Mouse (Mus musculus) forebrain, embryonic 14.5 days (tissue): ENCODE results near the gene Ccdc167. TPM values are rescaled to one million over a fixed set of nuclear protein-coding genes. Genes with fewer than 3 reads are reported as not detected.
A peak's percentile ranks its signal among the peaks of the same experiment; 100 is the strongest.

Source experiments
- ATAC-seq: fragments of 200-750 bp; cut with Nextera tagmentation; 2 replicates; pipeline ENCODE4 v1.8.0; 2017; ENCODE audit warnings: mild to moderate bottlenecking, moderate library complexity
- DNase-seq: peaks from one replicate; pipeline ENCODE4 v3.0.0-alpha.2; 2015; ENCODE audit warnings: low spot score
- H3K27ac ChIP-seq: fragments of 300-500 bp; sonication (generic); 2 replicates; pipeline ENCODE4 v1.5.1; 2014; ENCODE audit warnings: low read depth, mild to moderate bottlenecking, control low read depth, low read length, moderate library complexity
- H3K27me3 ChIP-seq: fragments of 300-500 bp; sonication (generic); replicated peaks from 2 replicates; pipeline ENCODE4 v1.6.1; 2014; ENCODE audit warnings: low read length, control low read depth, mixed read lengths; ENCODE audit not compliant: control insufficient read depth, insufficient read depth
- H3K36me3 ChIP-seq: fragments of 300-500 bp; sonication (generic); 2 replicates; pipeline ENCODE4 v1.6.1; 2014; ENCODE audit warnings: low read length, control low read depth; ENCODE audit not compliant: control insufficient read depth, insufficient read depth
- H3K4me1 ChIP-seq: fragments of 300-500 bp; sonication (generic); 2 replicates; pipeline ENCODE4 v1.6.1; 2014; ENCODE audit warnings: antibody characterized with exemption, low read length, control low read depth; ENCODE audit not compliant: control insufficient read depth, insufficient read depth
- H3K4me2 ChIP-seq: fragments of 300-500 bp; sonication (generic); 2 replicates; pipeline ENCODE4 v1.6.1; 2014; ENCODE audit warnings: mild to moderate bottlenecking, control low read depth, low read length
- H3K4me3 ChIP-seq: fragments of 300-500 bp; sonication (generic); 2 replicates; pipeline ENCODE4 v1.5.1; 2014; ENCODE audit warnings: low read depth, low read length, control low read depth
- H3K9ac ChIP-seq: fragments of 300-500 bp; sonication (generic); 2 replicates; pipeline ENCODE4 v1.6.1; 2014; ENCODE audit warnings: mild to moderate bottlenecking, low read length, control low read depth, moderate library complexity
- H3K9me3 ChIP-seq: fragments of 300-500 bp; sonication (generic); replicated peaks from 2 replicates; pipeline ENCODE4 v1.6.1; 2016; ENCODE audit warnings: low read length, control low read depth, mixed read lengths; ENCODE audit not compliant: control insufficient read depth
- WGBS: fragments of 180-500 bp; shearing (Covaris S2); extraction: QIAGEN DNeasy Blood & Tissue Kit; methylation state at CpG from one replicate; pipeline ENCODE4 v1.1.7; 2014; 5-methylcytosine and 5-hydroxymethylcytosine counted together
- polyA plus RNA-seq: library from polyadenylated mRNA; unstranded; fragments of >200 nt; fragmentation: Nextera tagmentation; extraction: Ambion mirVana; gene quantifications from 2 replicates; pipeline ENCODE4 v1.2.1, GENCODE M21; 2014

Ccdc167 gene
- polyA plus RNA-seq, 1 experiment from 2014 or later, result 12.8 TPM

DNA sequence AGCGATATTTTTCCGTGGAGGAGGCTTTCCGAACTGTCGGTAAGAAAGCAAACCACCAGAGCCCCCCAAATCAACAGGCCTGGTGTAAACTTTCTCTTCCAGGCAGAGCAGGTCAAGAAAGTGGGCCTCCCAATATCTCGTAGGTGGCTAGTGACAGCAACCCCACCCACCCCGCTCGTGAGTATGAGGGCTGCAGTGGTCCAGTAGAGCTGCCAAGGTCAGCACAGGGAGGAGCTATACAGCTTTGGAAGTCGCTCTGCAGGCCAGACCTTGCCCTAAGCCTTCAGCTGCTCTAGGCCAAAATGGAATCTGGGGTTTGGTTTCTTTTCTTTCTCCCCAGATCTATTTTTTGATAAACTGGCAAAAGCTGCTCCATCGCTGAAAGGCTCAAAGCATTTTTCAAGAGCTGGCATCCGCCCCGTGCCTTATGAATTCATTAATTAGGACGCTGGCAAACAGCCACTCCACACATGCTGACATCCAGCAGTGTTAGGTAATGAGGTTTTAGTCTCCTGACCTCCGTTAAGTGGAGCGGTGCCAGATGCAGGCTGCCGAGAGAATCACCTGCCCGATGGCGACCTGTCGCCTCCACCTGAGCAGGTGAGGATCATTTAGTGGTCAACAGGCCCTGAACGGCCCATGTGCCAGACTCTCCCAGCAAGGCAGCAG lies 5.6 kb downstream of the Ccdc167 start:
- WGBS, result 36% methylated on average over 19 of the region's 19 CpGs
- ATAC-seq (peak; percentile 30), DNase-seq (peak; percentile 88)
- Histone ChIP-seq H3K36me3 (no peaks in the 10 kb centered on the region), H3K9me3 (no peaks in the 10 kb centered on the region), H3K9ac (peak overlapping the region; percentile 33), H3K4me2 (peak overlapping the region; percentile 10; the same call in 1 of the 2 replicates), H3K27ac (peak overlapping the region; percentile 88), H3K4me1 (peaks cover 73% of the 10 kb centered on the region), H3K27me3 (no peaks in the 10 kb centered on the region), H3K4me3 (no peak overlapping the region)

- Histone ChIP-seq H3K36me3 (no peaks in the 10 kb centered on the region), H3K27me3 (no peaks in the 10 kb centered on the region), H3K4me1 (peaks cover 67% of the 10 kb centered on the region), H3K4me2 (peak overlapping the region; percentile 10; the same call in 1 of the 2 replicates), H3K4me3 (no peak overlapping the region), H3K9ac (peak overlapping the region; percentile 33), H3K9me3 (no peaks in the 10 kb centered on the region), H3K27ac (peak overlapping the region; percentile 88)
- 36% methylated on average over 11 of the region's 11 CpGs for WGBS
- peak; percentile 78 for DNase-seq
- peak; percentile 49; the same call in 1 of the 2 replicates for ATAC-seq
Measured at GRCm38 (mm10) chr17:29710562-29711044, 6.2 kb downstream of the Ccdc167 start.

GRCm38 (mm10) chr17:29708783-29709182 lies 8.1 kb downstream of the Ccdc167 start:
- 80% methylated on average over 5 of the region's 5 CpGs for WGBS
- ATAC-seq, result no peak
- no peaks in the 10 kb centered on the region for H3K27me3 ChIP-seq
- H3K4me1 ChIP-seq, result peaks cover 67% of the 10 kb centered on the region
- no peak overlapping the region for H3K27ac ChIP-seq
- H3K9me3 ChIP-seq, result no peaks in the 10 kb centered on the region
- no peak for DNase-seq
- H3K36me3 ChIP-seq, result peaks cover 5% of the 10 kb centered on the region; the same call in 1 of the 2 replicates
- H3K9ac ChIP-seq, result peak overlapping the region; percentile 8; the same call in 1 of the 2 replicates
- no peak overlapping the region for H3K4me2 ChIP-seq
- H3K4me3 ChIP-seq, result no peak overlapping the region

GRCm38 (mm10) chr17:29706981-29707545 lies 9.8 kb downstream of the Ccdc167 start:
- no peak overlapping the region for H3K4me3 ChIP-seq
- no peak overlapping the region for H3K4me2 ChIP-seq
- peaks cover 56% of the 10 kb centered on the region for H3K4me1 ChIP-seq
- H3K9me3 ChIP-seq, result no peaks in the 10 kb centered on the region
- H3K27ac ChIP-seq, result peak overlapping the region; percentile 49; the same call in 1 of the 2 replicates
- DNase-seq (peak; percentile 78), ATAC-seq (peak; percentile 22; the same call in 1 of the 2 replicates)
- H3K36me3 ChIP-seq, result peaks cover 20% of the 10 kb centered on the region; the same call in 1 of the 2 replicates
- H3K27me3 ChIP-seq, result no peaks in the 10 kb centered on the region
- WGBS, result 9% methylated on average over 5 of the region's 5 CpGs
- H3K9ac ChIP-seq, result no peak overlapping the region; the same call in 1 of the 2 replicates

DNA sequence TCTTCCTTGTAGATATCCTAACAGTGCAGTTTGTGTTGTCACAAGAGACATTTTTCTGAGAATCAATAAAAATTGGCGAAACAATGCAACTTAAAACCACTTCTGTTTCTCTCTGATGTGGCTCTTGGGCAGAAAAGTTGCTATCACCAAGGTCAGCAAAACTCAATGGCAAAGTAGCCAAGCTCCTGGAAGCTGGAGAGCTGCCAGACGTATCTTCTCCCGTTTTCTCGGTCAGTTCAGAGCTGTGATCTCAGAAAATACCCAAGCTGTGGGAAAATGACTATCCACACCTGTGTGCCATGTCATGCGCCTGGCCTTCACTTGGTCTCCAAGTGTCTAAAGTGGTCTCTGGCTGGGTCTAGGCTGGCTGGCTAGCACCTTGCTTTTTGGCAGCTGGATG lies 11.0 kb downstream of the Ccdc167 start:
- WGBS, result 86% methylated on average over 5 of the region's 5 CpGs
- no peak for DNase-seq
- H3K4me2 ChIP-seq, result no peak overlapping the region
- H3K4me3 ChIP-seq, result no peak overlapping the region
- peaks cover 32% of the 10 kb centered on the region for H3K36me3 ChIP-seq
- H3K27me3 ChIP-seq, result no peaks in the 10 kb centered on the region
- H3K9me3 ChIP-seq, result no peaks in the 10 kb centered on the region
- no peak for ATAC-seq
- H3K4me1 ChIP-seq, result peaks cover 44% of the 10 kb centered on the region
- H3K9ac ChIP-seq, result no peak overlapping the region
- no peak overlapping the region for H3K27ac ChIP-seq

DNA sequence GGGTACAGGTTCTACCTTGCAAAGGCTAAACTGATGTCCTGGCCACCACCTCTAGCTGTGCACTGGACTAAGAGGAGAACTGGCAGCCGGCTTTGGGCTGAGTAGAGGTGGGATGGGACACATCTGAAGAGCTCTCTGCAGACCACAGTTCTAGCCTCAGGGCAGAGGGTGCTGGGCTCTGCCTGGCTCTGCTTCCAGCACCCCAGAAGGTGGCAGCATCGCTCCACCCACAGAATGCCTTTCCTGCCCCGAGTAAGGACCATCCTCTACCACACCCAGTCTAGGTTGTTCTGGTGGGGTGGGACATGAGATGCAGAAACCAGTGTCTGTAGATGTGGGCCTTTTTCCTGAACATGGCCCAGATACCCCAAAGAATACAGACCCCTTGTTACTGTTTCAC lies 12.1 kb downstream of the Ccdc167 start:
- Histone ChIP-seq H3K4me2 (no peak overlapping the region), H3K4me1 (peaks cover 33% of the 10 kb centered on the region), H3K27ac (no peak overlapping the region), H3K9me3 (no peaks in the 10 kb centered on the region), H3K9ac (no peak overlapping the region), H3K27me3 (no peaks in the 10 kb centered on the region), H3K4me3 (no peak overlapping the region), H3K36me3 (peaks cover 43% of the 10 kb centered on the region)
- 19% methylated on average over 3 of the region's 3 CpGs for whole genome bisulfite sequencing
- DNase-seq (peak; percentile 79), ATAC-seq (peak; percentile 65)

- WGBS, result 64% methylated on average over 4 of the region's 4 CpGs
- Histone ChIP-seq H3K27me3 (no peaks in the 10 kb centered on the region), H3K36me3 (peaks cover 59% of the 10 kb centered on the region), H3K27ac (peak overlapping the region; percentile 64), H3K9me3 (no peaks in the 10 kb centered on the region), H3K4me1 (peaks cover 17% of the 10 kb centered on the region), H3K4me3 (no peak overlapping the region), H3K9ac (no peak overlapping the region), H3K4me2 (no peak overlapping the region)
- ATAC-seq (peak; percentile 61; the same call in 1 of the 2 replicates), DNase-seq (peak; percentile 81)
Measured at GRCm38 (mm10) chr17:29702938-29703710, 13.7 kb downstream of the Ccdc167 start.

DNA sequence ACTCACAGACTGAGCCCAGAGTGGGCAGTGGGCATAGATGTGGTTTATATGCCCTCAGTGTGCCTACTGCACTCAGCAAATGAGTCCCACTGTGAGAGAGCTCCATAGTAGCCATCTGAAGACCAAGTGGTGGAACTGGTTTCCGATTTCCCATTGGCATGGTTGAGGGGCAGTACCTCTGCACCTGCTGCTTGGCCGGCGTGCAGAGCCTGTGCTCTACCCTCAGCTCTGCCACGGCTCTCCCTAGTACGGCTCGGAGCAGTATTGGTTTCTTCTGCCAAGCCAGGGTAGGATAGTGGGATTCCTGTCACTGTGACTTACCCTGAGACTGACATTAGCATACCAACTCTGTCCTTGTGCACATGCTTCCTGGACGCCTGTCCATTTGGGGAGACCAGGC lies 16.3 kb downstream of the Ccdc167 start:
- DNase-seq (no peak), ATAC-seq (no peak)
- Histone ChIP-seq H3K27me3 (no peaks in the 10 kb centered on the region), H3K9ac (no peak overlapping the region), H3K4me2 (no peak overlapping the region), H3K27ac (no peak overlapping the region), H3K36me3 (peaks cover 80% of the 10 kb centered on the region), H3K4me1 (0 out of 2 replicates have a peak, but pooled peaks cover 2% of the 10 kb centered on the region), H3K4me3 (no peak overlapping the region), H3K9me3 (no peaks in the 10 kb centered on the region)
- WGBS, result 95% methylated on average over 7 of the region's 7 CpGs
